Mouse (Mus musculus): Measurements from ENCODE around the gene Mrpl46.

The Mrpl46 gene

GRCm38 (mm10) chr7:78782639-78783581, at the start of gene Mrpl46, which contains the start of gene Mrps11:
TSS of gene Mrpl46 (minus strand) at chr7:78783531.
TSS of gene Mrps11 (plus strand) at chr7:78783119.
- DNase-seq (ENCODE audit: low spot score in 2 of 2), result peak; percentile 76 to 84

GRCm38 (mm10) chr7:78827749-78828362, 44.5 kb upstream of the Mrpl46 start:
- DNase-seq (ENCODE audit: low spot score in 2 of 2), result no peak

GRCm38 (mm10) chr7:78826682-78827385, 43.5 kb upstream of the Mrpl46 start:
- DNase-seq (ENCODE audit: low spot score in 2 of 2), result no peak

GRCm38 (mm10) chr7:78818336-78818735, 35.0 kb upstream of the Mrpl46 start:
- no peak for DNase-seq (ENCODE audit: low spot score in 2 of 2)

- no peak for DNase-seq (ENCODE audit: low spot score in 2 of 2)
Measured at GRCm38 (mm10) chr7:78814766-78815165, 31.4 kb upstream of the Mrpl46 start.

GRCm38 (mm10) chr7:78813791-78814190, 30.5 kb upstream of the Mrpl46 start:
- DNase-seq (ENCODE audit: low spot score in 2 of 2), result no peak

GRCm38 (mm10) chr7:78807192-78807591, 23.9 kb upstream of the Mrpl46 start:
- no peak for DNase-seq (ENCODE audit: low spot score in 2 of 2)

GRCm38 (mm10) chr7:78803841-78804240, 20.5 kb upstream of the Mrpl46 start:
- DNase-seq (ENCODE audit: low spot score in 2 of 2), result no peak

- DNase-seq (ENCODE audit: low spot score in 2 of 2), result no peak
Measured at GRCm38 (mm10) chr7:78799730-78800496, 16.6 kb upstream of the Mrpl46 start.

- no peak for DNase-seq (ENCODE audit: low spot score in 2 of 2)
Measured at GRCm38 (mm10) chr7:78797843-78798455, 14.6 kb upstream of the Mrpl46 start.

- no peak for DNase-seq (ENCODE audit: low spot score in 2 of 2)
Measured at GRCm38 (mm10) chr7:78796624-78797023, 13.3 kb upstream of the Mrpl46 start.

- no peak for DNase-seq (ENCODE audit: low spot score in 2 of 2)
Measured at GRCm38 (mm10) chr7:78794571-78795092, 11.3 kb upstream of the Mrpl46 start.

- no peak for DNase-seq (ENCODE audit: low spot score in 2 of 2)
Measured at GRCm38 (mm10) chr7:78793895-78794570, 10.7 kb upstream of the Mrpl46 start.

GRCm38 (mm10) chr7:78791359-78792222, 8.3 kb upstream of the Mrpl46 start:
- DNase-seq (ENCODE audit: low spot score in 2 of 2), result peak; percentile 26 to 32

- DNase-seq (ENCODE audit: low spot score in 2 of 2), result no peak
Measured at GRCm38 (mm10) chr7:78787793-78788380, 4.6 kb upstream of the Mrpl46 start.

- DNase-seq (ENCODE audit: low spot score in 2 of 2), result no peak
Measured at GRCm38 (mm10) chr7:78785906-78786305, 2.6 kb upstream of the Mrpl46 start.

GRCm38 (mm10) chr7:78778741-78779140, 4.6 kb downstream of the Mrpl46 start:
- no peak for DNase-seq (ENCODE audit: low spot score in 2 of 2)

- DNase-seq (ENCODE audit: low spot score in 2 of 2), result no peak
Measured at GRCm38 (mm10) chr7:78770936-78771335, 12.4 kb downstream of the Mrpl46 start.

Measured in urinary bladder, postnatal 36 days (tissue).